Mouse (Mus musculus): Measurements from ENCODE around the gene Trim2. TPM values are rescaled to one million over a fixed set of nuclear protein-coding genes. Genes with fewer than 3 reads are reported as not detected.

Trim2 gene
- polyA plus RNA-seq, 1 experiment from 2014 or later: 24.9 TPM

- DNase-seq (ENCODE audit: low spot score) (peak; percentile 53), ATAC-seq (ENCODE audit: low read depth) (peak; percentile 16; the same call in 1 of the 2 replicates)
- no peaks in the 10 kb centered on the region for H3K9me3 ChIP-seq (ENCODE audit: control insufficient read depth, low read length)
- H3K36me3 ChIP-seq (ENCODE audit: control insufficient read depth, insufficient read depth, low read length): no peaks in the 10 kb centered on the region
- 0 out of 2 replicates have a peak, but pooled peaks cover 6% of the 10 kb centered on the region for H3K27me3 ChIP-seq (replicated peaks; ENCODE audit: control insufficient read depth, insufficient read depth, low read length)
- no peak overlapping the region for H3K4me2 ChIP-seq (ENCODE audit: low read depth, low read length)
- no peak overlapping the region for H3K9ac ChIP-seq (ENCODE audit: low read depth, low read length)
- 44% methylated on average over 22 of the region's 22 CpGs for whole genome bisulfite sequencing
- H3K4me1 ChIP-seq (ENCODE audit: control insufficient read depth, insufficient read depth, low read length): peaks cover 7% of the 10 kb centered on the region
- H3K4me3 ChIP-seq (ENCODE audit: low read depth, low read length): no peak overlapping the region
- H3K27ac ChIP-seq (replicated peaks; ENCODE audit: low read depth, low read length): no peak overlapping the region
Measured at GRCm38 (mm10) chr3:84333400-84334349, 27.0 kb upstream of the Trim2 start.

GRCm38 (mm10) chr3:84330210-84330609, 23.5 kb upstream of the Trim2 start:
- Histone ChIP-seq H3K4me3 (ENCODE audit: low read depth, low read length) (no peak overlapping the region), H3K4me2 (ENCODE audit: low read depth, low read length) (no peak overlapping the region), H3K36me3 (ENCODE audit: control insufficient read depth, insufficient read depth, low read length) (no peaks in the 10 kb centered on the region), H3K27ac (replicated peaks; ENCODE audit: low read depth, low read length) (no peak overlapping the region), H3K27me3 (replicated peaks; ENCODE audit: control insufficient read depth, insufficient read depth, low read length) (0 out of 2 replicates have a peak, but pooled peaks cover 3% of the 10 kb centered on the region), H3K4me1 (ENCODE audit: control insufficient read depth, insufficient read depth, low read length) (peaks cover 7% of the 10 kb centered on the region), H3K9me3 (ENCODE audit: control insufficient read depth, low read length) (no peaks in the 10 kb centered on the region), H3K9ac (ENCODE audit: low read depth, low read length) (no peak overlapping the region)
- ATAC-seq (ENCODE audit: low read depth) (no peak), DNase-seq (ENCODE audit: low spot score) (no peak)
- 79% methylated on average over 2 of the region's 2 CpGs for WGBS

- Histone ChIP-seq H3K27me3 (replicated peaks; ENCODE audit: control insufficient read depth, insufficient read depth, low read length) (no peaks in the 10 kb centered on the region), H3K9ac (ENCODE audit: low read depth, low read length) (no peak overlapping the region), H3K27ac (replicated peaks; ENCODE audit: low read depth, low read length) (no peak overlapping the region), H3K4me1 (ENCODE audit: control insufficient read depth, insufficient read depth, low read length) (peaks cover 7% of the 10 kb centered on the region; the same call in 1 of the 2 replicates), H3K4me2 (ENCODE audit: low read depth, low read length) (no peak overlapping the region), H3K36me3 (ENCODE audit: control insufficient read depth, insufficient read depth, low read length) (no peaks in the 10 kb centered on the region), H3K4me3 (ENCODE audit: low read depth, low read length) (no peak overlapping the region), H3K9me3 (ENCODE audit: control insufficient read depth, low read length) (no peaks in the 10 kb centered on the region)
- DNase-seq (ENCODE audit: low spot score): no peak
- no peak for ATAC-seq (ENCODE audit: low read depth)
- WGBS: 85% methylated on average over 12 of the region's 12 CpGs
Measured at GRCm38 (mm10) chr3:84324967-84325441, 18.3 kb upstream of the Trim2 start.

GRCm38 (mm10) chr3:84324478-84324877, 17.8 kb upstream of the Trim2 start:
- DNase-seq (ENCODE audit: low spot score) (no peak), ATAC-seq (ENCODE audit: low read depth) (peak; percentile 47; the same call in 1 of the 2 replicates)
- Histone ChIP-seq H3K9ac (ENCODE audit: low read depth, low read length) (no peak overlapping the region), H3K4me2 (ENCODE audit: low read depth, low read length) (peak overlapping the region; percentile 23; the same call in 1 of the 2 replicates), H3K4me3 (ENCODE audit: low read depth, low read length) (no peak overlapping the region), H3K27me3 (replicated peaks; ENCODE audit: control insufficient read depth, insufficient read depth, low read length) (no peaks in the 10 kb centered on the region), H3K36me3 (ENCODE audit: control insufficient read depth, insufficient read depth, low read length) (no peaks in the 10 kb centered on the region), H3K27ac (replicated peaks; ENCODE audit: low read depth, low read length) (no peak overlapping the region), H3K4me1 (ENCODE audit: control insufficient read depth, insufficient read depth, low read length) (peaks cover 7% of the 10 kb centered on the region; the same call in 1 of the 2 replicates), H3K9me3 (ENCODE audit: control insufficient read depth, low read length) (no peaks in the 10 kb centered on the region)
- 10% methylated on average over 3 of the region's 3 CpGs for WGBS

GRCm38 (mm10) chr3:84324000-84324399, 17.3 kb upstream of the Trim2 start:
- WGBS: 27% methylated on average over 6 of the region's 6 CpGs
- Histone ChIP-seq H3K4me2 (ENCODE audit: low read depth, low read length) (peak overlapping the region; percentile 23; the same call in 1 of the 2 replicates), H3K27ac (replicated peaks; ENCODE audit: low read depth, low read length) (no peak overlapping the region)

GRCm38 (mm10) chr3:84319504-84319903, 12.8 kb upstream of the Trim2 start:
- DNase-seq (ENCODE audit: low spot score) (no peak), ATAC-seq (ENCODE audit: low read depth) (no peak)
- Histone ChIP-seq H3K36me3 (ENCODE audit: control insufficient read depth, insufficient read depth, low read length) (no peaks in the 10 kb centered on the region), H3K9me3 (ENCODE audit: control insufficient read depth, low read length) (no peaks in the 10 kb centered on the region), H3K4me2 (ENCODE audit: low read depth, low read length) (no peak overlapping the region), H3K4me1 (ENCODE audit: control insufficient read depth, insufficient read depth, low read length) (peaks cover 7% of the 10 kb centered on the region; the same call in 1 of the 2 replicates), H3K27ac (replicated peaks; ENCODE audit: low read depth, low read length) (no peak overlapping the region), H3K4me3 (ENCODE audit: low read depth, low read length) (no peak overlapping the region), H3K9ac (ENCODE audit: low read depth, low read length) (no peak overlapping the region), H3K27me3 (replicated peaks; ENCODE audit: control insufficient read depth, insufficient read depth, low read length) (no peaks in the 10 kb centered on the region)
- 87% methylated on average over 3 of the region's 3 CpGs for WGBS

More at GRCm38 (mm10) chr3:84324000-84324399, 17.3 kb upstream of the Trim2 start:
- Histone ChIP-seq H3K9me3 (ENCODE audit: control insufficient read depth, low read length) (no peaks in the 10 kb centered on the region), H3K4me3 (ENCODE audit: low read depth, low read length) (no peak overlapping the region), H3K27me3 (replicated peaks; ENCODE audit: control insufficient read depth, insufficient read depth, low read length) (no peaks in the 10 kb centered on the region), H3K4me1 (ENCODE audit: control insufficient read depth, insufficient read depth, low read length) (peaks cover 7% of the 10 kb centered on the region; the same call in 1 of the 2 replicates), H3K36me3 (ENCODE audit: control insufficient read depth, insufficient read depth, low read length) (no peaks in the 10 kb centered on the region), H3K9ac (ENCODE audit: low read depth, low read length) (no peak overlapping the region)
- ATAC-seq (ENCODE audit: low read depth) (no peak), DNase-seq (ENCODE audit: low spot score) (no peak)

- no peak overlapping the region for H3K27ac ChIP-seq (replicated peaks; ENCODE audit: low read depth, low read length)
- no peaks in the 10 kb centered on the region for H3K27me3 ChIP-seq (replicated peaks; ENCODE audit: control insufficient read depth, insufficient read depth, low read length)
- 83% methylated on average over 4 of the region's 4 CpGs for WGBS
- peaks cover under 1% of the 10 kb centered on the region; the same call in 1 of the 2 replicates for H3K4me1 ChIP-seq (ENCODE audit: control insufficient read depth, insufficient read depth, low read length)
- no peak for DNase-seq (ENCODE audit: low spot score)
- ATAC-seq (ENCODE audit: low read depth): no peak
- H3K4me3 ChIP-seq (ENCODE audit: low read depth, low read length): no peak overlapping the region
- no peaks in the 10 kb centered on the region for H3K36me3 ChIP-seq (ENCODE audit: control insufficient read depth, insufficient read depth, low read length)
- no peak overlapping the region for H3K9ac ChIP-seq (ENCODE audit: low read depth, low read length)
- H3K4me2 ChIP-seq (ENCODE audit: low read depth, low read length): no peak overlapping the region
- no peaks in the 10 kb centered on the region for H3K9me3 ChIP-seq (ENCODE audit: control insufficient read depth, low read length)
Measured at GRCm38 (mm10) chr3:84318865-84319264, 12.2 kb upstream of the Trim2 start.

- H3K9me3 ChIP-seq (ENCODE audit: control insufficient read depth, low read length): no peaks in the 10 kb centered on the region
- peak; percentile 79 for ATAC-seq (ENCODE audit: low read depth)
- 25% methylated on average over 8 of the region's 8 CpGs for WGBS
- H3K36me3 ChIP-seq (ENCODE audit: control insufficient read depth, insufficient read depth, low read length): no peaks in the 10 kb centered on the region
- H3K9ac ChIP-seq (ENCODE audit: low read depth, low read length): no peak overlapping the region
- peak overlapping the region; percentile 50 for H3K4me2 ChIP-seq (ENCODE audit: low read depth, low read length)
- H3K27ac ChIP-seq (replicated peaks; ENCODE audit: low read depth, low read length): peak overlapping the region; percentile 71
- peak; percentile 93 for DNase-seq (ENCODE audit: low spot score)
- H3K27me3 ChIP-seq (replicated peaks; ENCODE audit: control insufficient read depth, insufficient read depth, low read length): no peaks in the 10 kb centered on the region
- H3K4me3 ChIP-seq (ENCODE audit: low read depth, low read length): no peak overlapping the region
- H3K4me1 ChIP-seq (ENCODE audit: control insufficient read depth, insufficient read depth, low read length): no peaks in the 10 kb centered on the region; the same call in 1 of the 2 replicates
Measured at GRCm38 (mm10) chr3:84314651-84315191, 8.0 kb upstream of the Trim2 start.

Data from embryonic facial prominence, embryonic 14.5 days (tissue).